In the genomic region with DNA sequence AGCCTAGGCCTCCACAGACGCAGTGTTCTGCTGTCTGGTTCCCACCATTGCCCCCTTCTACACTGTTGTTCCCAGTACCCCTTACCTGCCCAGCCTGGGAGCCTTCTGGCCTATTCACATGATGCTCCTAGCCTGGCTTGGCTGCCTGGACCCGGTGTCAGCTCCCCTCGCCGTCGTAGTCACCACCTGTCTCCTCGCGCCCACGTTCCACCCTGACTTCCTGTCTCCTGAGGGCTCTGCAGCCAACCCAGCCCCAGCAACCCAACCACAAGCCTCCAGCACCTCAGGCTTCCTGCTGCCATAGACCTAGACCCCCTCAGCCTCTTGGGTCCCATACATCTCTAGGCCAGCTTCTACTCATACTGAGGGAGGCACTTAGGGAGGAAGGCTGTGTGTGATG, we compare ENCODE assay signal across 10 mouse cellular contexts. TPM values are rescaled to one million over a fixed set of nuclear protein-coding genes. Genes with fewer than 3 reads are reported as not detected.
DNase-seq lines count a peak whose midpoint lies in the region; ATAC-seq and TF ChIP-seq lines count a peak whose summit lies in the region.
"Had no signal": no experiment of that assay in that cellular context is flagged by ENCODE, and none has a peak within 500 bp of the region (broad histone marks: within the 10 kb centered on the region; RNA-seq: fewer than 3 reads in every experiment).

A gene (minus strand): TSS at position 212 of the 400 bp plus-strand sequence.

- H3K27ac ChIP-seq in heart, embryonic 12.5 days (ENCODE audit: poor library complexity, severe bottlenecking) = peak within 1 kb of the TSS; percentile 34
- H3K27ac ChIP-seq in midbrain, embryonic 16.5 days (ENCODE audit: low read length) = no peak within 1 kb of the TSS
- H3K27ac ChIP-seq in midbrain, embryonic 11.5 days (ENCODE audit: low read depth, low read length) = no peak within 1 kb of the TSS
- H3K27ac ChIP-seq in lung, postnatal 0 days (ENCODE audit: low read length) = peak within 1 kb of the TSS; percentile 57
- no peak within 1 kb of the TSS for H3K27ac ChIP-seq in intestine, embryonic 16.5 days (ENCODE audit: low read length)
- H3K27ac ChIP-seq: limb, embryonic 15.5 days had no signal

- DNase-seq in heart, adult 8-10 months (ENCODE audit: low spot score) = no peak
- DNase-seq in midbrain, embryonic 11.5 days (ENCODE audit: low spot score, missing footprints) = no peak
- no peak for DNase-seq in lung, postnatal 0 days (ENCODE audit: low spot score)
- peak; percentile 92 for DNase-seq in thymus, postnatal 14 days
- DNase-seq in cerebellum, postnatal 36 days = no peak

- WGBS in heart, embryonic 12.5 days = 89% methylated on average over 8 of the region's 8 CpGs
- WGBS in midbrain, embryonic 16.5 days = 88% methylated on average over 8 of the region's 8 CpGs
- WGBS in midbrain, embryonic 11.5 days = 89% methylated on average over 8 of the region's 8 CpGs
- WGBS in lung, postnatal 0 days = 90% methylated on average over 7 of the region's 8 CpGs
- WGBS in intestine, embryonic 16.5 days = 90% methylated on average over 8 of the region's 8 CpGs

- H3K27me3 ChIP-seq in heart, embryonic 12.5 days (replicated peaks) = no peaks in the 10 kb centered on the region; the same call in 1 of the 2 replicates
- H3K27me3 ChIP-seq in midbrain, embryonic 16.5 days (ENCODE audit: control insufficient read depth, insufficient read depth, low read depth, low read length) = no peaks in the 10 kb centered on the region
- no peaks in the 10 kb centered on the region for H3K27me3 ChIP-seq in midbrain, embryonic 11.5 days (ENCODE audit: control insufficient read depth, insufficient read depth, low read length)
- no peaks in the 10 kb centered on the region for H3K27me3 ChIP-seq in lung, postnatal 0 days (replicated peaks; ENCODE audit: insufficient read depth, low read length)
- H3K27me3 ChIP-seq in intestine, embryonic 16.5 days (replicated peaks; ENCODE audit: control insufficient read depth, insufficient read depth, low read length) = no peaks in the 10 kb centered on the region
- H3K27me3 ChIP-seq: limb, embryonic 15.5 days had no signal

- H3K36me3 ChIP-seq in heart, embryonic 12.5 days = no peaks in the 10 kb centered on the region
- no peaks in the 10 kb centered on the region for H3K36me3 ChIP-seq in midbrain, embryonic 16.5 days (ENCODE audit: control insufficient read depth, insufficient read depth, low read length)
- H3K36me3 ChIP-seq in midbrain, embryonic 11.5 days (ENCODE audit: control insufficient read depth, insufficient read depth, low read length) = no peaks in the 10 kb centered on the region
- no peaks in the 10 kb centered on the region for H3K36me3 ChIP-seq in lung, postnatal 0 days (ENCODE audit: insufficient read depth, low read length)
- H3K36me3 ChIP-seq in intestine, embryonic 16.5 days (ENCODE audit: control insufficient read depth, insufficient read depth, low read length) = no peaks in the 10 kb centered on the region
- H3K36me3 ChIP-seq: G1E; limb, embryonic 15.5 days had no signal

- peaks cover 11% of the 10 kb centered on the region for H3K4me1 ChIP-seq in heart, embryonic 12.5 days (replicated peaks)
- no peaks in the 10 kb centered on the region for H3K4me1 ChIP-seq in midbrain, embryonic 16.5 days (ENCODE audit: control insufficient read depth, insufficient read depth, low read length)
- H3K4me1 ChIP-seq in midbrain, embryonic 11.5 days (ENCODE audit: control insufficient read depth, insufficient read depth, low read length) = no peaks in the 10 kb centered on the region
- no peaks in the 10 kb centered on the region for H3K4me1 ChIP-seq in lung, postnatal 0 days (ENCODE audit: insufficient read depth, low read depth, low read length)
- no peaks in the 10 kb centered on the region for H3K4me1 ChIP-seq in intestine, embryonic 16.5 days (ENCODE audit: control insufficient read depth, insufficient read depth, low read length)

- H3K9ac ChIP-seq in heart, embryonic 12.5 days = no peak within 1 kb of the TSS
- no peak within 1 kb of the TSS for H3K9ac ChIP-seq in midbrain, embryonic 16.5 days (ENCODE audit: low read depth, low read length)
- H3K9ac ChIP-seq in midbrain, embryonic 11.5 days (ENCODE audit: low read length) = no peak within 1 kb of the TSS
- H3K9ac ChIP-seq in lung, postnatal 0 days (replicated peaks; ENCODE audit: low read depth) = no peak within 1 kb of the TSS
- H3K9ac ChIP-seq in intestine, embryonic 16.5 days (ENCODE audit: low read depth, low read length) = no peak within 1 kb of the TSS
- H3K9ac ChIP-seq: limb, embryonic 15.5 days had no signal

- no peak within 1 kb of the TSS for H3K4me2 ChIP-seq in heart, embryonic 12.5 days
- H3K4me2 ChIP-seq in midbrain, embryonic 16.5 days (ENCODE audit: low read length) = no peak within 1 kb of the TSS
- H3K4me2 ChIP-seq in midbrain, embryonic 11.5 days = no peak within 1 kb of the TSS
- H3K4me2 ChIP-seq in lung, postnatal 0 days (replicated peaks; ENCODE audit: low read depth, low read length) = no peak within 1 kb of the TSS
- no peak within 1 kb of the TSS for H3K4me2 ChIP-seq in intestine, embryonic 16.5 days (ENCODE audit: low read depth, low read length)
- H3K4me2 ChIP-seq: limb, embryonic 15.5 days had no signal

- no peak for TF ChIP-seq CTCF in lung, postnatal 0 days (IDR thresholded peaks at IDR 0.05)

- no peak for TF ChIP-seq EP300 in lung, postnatal 0 days (IDR thresholded peaks at IDR 0.05)

- ATAC-seq in heart, embryonic 12.5 days (ENCODE audit: insufficient number of reproducible peaks, low FRiP score) = no peak
- ATAC-seq in midbrain, embryonic 16.5 days = no peak
- ATAC-seq in midbrain, embryonic 11.5 days (ENCODE audit: low FRiP score) = no peak
- no peak for ATAC-seq in lung, postnatal 0 days
- no peak for ATAC-seq in intestine, embryonic 16.5 days

- H3K9me3 ChIP-seq in heart, embryonic 12.5 days (replicated peaks) = no peaks in the 10 kb centered on the region
- H3K9me3 ChIP-seq in midbrain, embryonic 16.5 days (replicated peaks; ENCODE audit: control insufficient read depth, low read length, poor library complexity, severe bottlenecking) = no peaks in the 10 kb centered on the region
- no peaks in the 10 kb centered on the region for H3K9me3 ChIP-seq in midbrain, embryonic 11.5 days (ENCODE audit: control insufficient read depth, low read length)
- H3K9me3 ChIP-seq in lung, postnatal 0 days (ENCODE audit: low read length) = no peaks in the 10 kb centered on the region
- H3K9me3 ChIP-seq in intestine, embryonic 16.5 days (ENCODE audit: control insufficient read depth, low read length) = no peaks in the 10 kb centered on the region
- H3K9me3 ChIP-seq: G1E; limb, embryonic 15.5 days had no signal

- H3K4me3 ChIP-seq in heart, embryonic 12.5 days = no peak within 1 kb of the TSS
- H3K4me3 ChIP-seq in midbrain, embryonic 16.5 days (ENCODE audit: low read depth, low read length) = no peak within 1 kb of the TSS
- H3K4me3 ChIP-seq in midbrain, embryonic 11.5 days (ENCODE audit: low read depth, low read length) = no peak within 1 kb of the TSS
- no peak within 1 kb of the TSS for H3K4me3 ChIP-seq in lung, postnatal 0 days (ENCODE audit: low read depth, low read length)
- H3K4me3 ChIP-seq in intestine, embryonic 16.5 days (ENCODE audit: low read length) = no peak within 1 kb of the TSS
- H3K4me3 ChIP-seq: limb, embryonic 15.5 days had no signal

RNA-seq across cellular contexts. Expression of the gene that starts here (rescaled TPM):
- polyA plus RNA-seq in heart, embryonic 12.5 days (2016; fragmentation: Nextera tagmentation; extraction: Ambion mirVana) = 3.5 and 4.1 TPM in 2 replicates
- total RNA-seq in heart, adult 8-10 months (2022) = 1 to 10 TPM in 1 of 4 experiments, under 1 TPM in 2, not detected in 1; 0.14 to 1.3 (median 0.53) TPM
- polyA plus RNA-seq in midbrain, embryonic 16.5 days (2015; fragmentation: Nextera tagmentation; extraction: Ambion mirVana) = 15.4 and 16.2 TPM in 2 replicates
- 4.5 and 5.3 TPM in 2 replicates for polyA plus RNA-seq in midbrain, embryonic 11.5 days (2014; fragmentation: Nextera tagmentation; extraction: Ambion mirVana)
- 2.5 TPM in 2 replicates for polyA plus RNA-seq in lung, postnatal 0 days (2015; fragmentation: Nextera tagmentation; extraction: Ambion mirVana)
- polyA plus RNA-seq in intestine, embryonic 16.5 days (2015; fragmentation: Nextera tagmentation; extraction: Ambion mirVana) = 6.1 and 7.9 TPM in 2 replicates

Comparison
In these comparisons a context has a peak if more than half of its experiments do, and no peak if none do; other contexts are left out.
1. H3K27ac ChIP-seq: peak in heart, embryonic 12.5 days (single experiment) and lung, postnatal 0 days (single experiment); none in midbrain, embryonic 16.5 days (single experiment), midbrain, embryonic 11.5 days (single experiment) and intestine, embryonic 16.5 days (single experiment).